Mouse (Mus musculus): Measurements from ENCODE around the gene Ssu2. TPM values are rescaled to one million over a fixed set of nuclear protein-coding genes. Genes with fewer than 3 reads are reported as not detected.

Ssu2 gene
- polyA plus RNA-seq, 1 experiment from 2014 or later: 1.5 TPM

GRCm38 (mm10) chr6:112382990-112383685 is 4.7 kb downstream of the Ssu2 start:
- Histone ChIP-seq H3K27ac (no peak overlapping the region), H3K9me3 (no peaks in the 10 kb centered on the region), H3K27me3 (no peaks in the 10 kb centered on the region), H3K36me3 (no peaks in the 10 kb centered on the region), H3K4me1 (no peaks in the 10 kb centered on the region), H3K9ac (no peak overlapping the region), H3K4me2 (replicated peaks) (no peak overlapping the region), H3K4me3 (no peak overlapping the region)
- ATAC-seq (ENCODE audit: insufficient number of reproducible peaks, insufficient read depth, low FRiP score, low TSS enrichment): 0 out of 2 replicates have a peak, but pooled peaks have one; percentile 11
- WGBS: 81% methylated on average over 8 of the region's 8 CpGs

- no peak overlapping the region for H3K4me3 ChIP-seq
These were observed 8.8 kb downstream of the Ssu2 start for GRCm38 (mm10) chr6:112379054-112379453.

DNA sequence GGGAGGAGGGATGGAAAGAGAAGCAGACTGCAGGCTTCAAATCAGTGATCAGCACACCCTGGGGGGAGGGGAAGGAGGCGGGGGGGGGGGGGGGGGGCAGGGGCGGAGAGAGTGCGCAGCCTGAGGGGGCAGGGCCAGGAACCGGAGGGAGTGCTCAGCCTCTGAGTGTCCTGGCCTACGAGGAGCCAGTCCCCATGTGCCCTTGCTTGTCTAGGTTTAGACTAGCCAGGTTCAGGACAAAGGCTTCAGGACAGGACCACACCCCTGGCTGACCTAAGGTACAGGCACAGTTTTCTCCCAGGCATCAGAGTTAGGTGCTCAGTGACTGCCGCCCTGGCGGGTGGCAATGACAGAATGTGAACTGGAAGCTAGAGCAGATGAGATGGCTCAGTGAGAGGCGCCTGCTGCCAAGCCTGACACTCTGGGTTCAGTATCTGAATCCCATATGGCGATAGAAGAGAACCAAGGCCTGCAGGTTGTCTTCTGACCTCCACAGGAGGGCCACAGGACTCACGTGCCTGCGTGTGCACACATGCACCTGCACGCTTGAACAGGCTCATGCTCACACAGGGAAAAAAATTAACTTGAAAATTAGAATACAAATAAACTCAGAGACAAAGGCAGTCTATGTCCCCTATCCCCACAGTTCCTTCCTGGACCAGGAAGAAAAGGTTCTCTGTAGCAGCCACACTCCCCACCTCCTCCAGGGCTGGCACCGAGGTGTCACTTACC is 12.0 kb downstream of the Ssu2 start:
- no peak for ATAC-seq (ENCODE audit: insufficient number of reproducible peaks, insufficient read depth, low FRiP score, low TSS enrichment)
- Histone ChIP-seq H3K4me1 (no peaks in the 10 kb centered on the region), H3K4me3 (no peak overlapping the region), H3K4me2 (replicated peaks) (no peak overlapping the region), H3K36me3 (no peaks in the 10 kb centered on the region), H3K27ac (no peak overlapping the region), H3K27me3 (no peaks in the 10 kb centered on the region), H3K9me3 (no peaks in the 10 kb centered on the region), H3K9ac (no peak overlapping the region)
- WGBS: 55% methylated on average over 10 of the region's 13 CpGs

More at GRCm38 (mm10) chr6:112379054-112379453, 8.8 kb downstream of the Ssu2 start:
- 95% methylated on average over 9 of the region's 9 CpGs for WGBS
- no peaks in the 10 kb centered on the region for H3K27me3 ChIP-seq
- no peak overlapping the region for H3K4me2 ChIP-seq (replicated peaks)
- no peak overlapping the region for H3K9ac ChIP-seq
- H3K9me3 ChIP-seq: no peaks in the 10 kb centered on the region
- H3K27ac ChIP-seq: no peak overlapping the region
- H3K4me1 ChIP-seq: no peaks in the 10 kb centered on the region
- no peak for ATAC-seq (ENCODE audit: insufficient number of reproducible peaks, insufficient read depth, low FRiP score, low TSS enrichment)
- H3K36me3 ChIP-seq: no peaks in the 10 kb centered on the region

DNA sequence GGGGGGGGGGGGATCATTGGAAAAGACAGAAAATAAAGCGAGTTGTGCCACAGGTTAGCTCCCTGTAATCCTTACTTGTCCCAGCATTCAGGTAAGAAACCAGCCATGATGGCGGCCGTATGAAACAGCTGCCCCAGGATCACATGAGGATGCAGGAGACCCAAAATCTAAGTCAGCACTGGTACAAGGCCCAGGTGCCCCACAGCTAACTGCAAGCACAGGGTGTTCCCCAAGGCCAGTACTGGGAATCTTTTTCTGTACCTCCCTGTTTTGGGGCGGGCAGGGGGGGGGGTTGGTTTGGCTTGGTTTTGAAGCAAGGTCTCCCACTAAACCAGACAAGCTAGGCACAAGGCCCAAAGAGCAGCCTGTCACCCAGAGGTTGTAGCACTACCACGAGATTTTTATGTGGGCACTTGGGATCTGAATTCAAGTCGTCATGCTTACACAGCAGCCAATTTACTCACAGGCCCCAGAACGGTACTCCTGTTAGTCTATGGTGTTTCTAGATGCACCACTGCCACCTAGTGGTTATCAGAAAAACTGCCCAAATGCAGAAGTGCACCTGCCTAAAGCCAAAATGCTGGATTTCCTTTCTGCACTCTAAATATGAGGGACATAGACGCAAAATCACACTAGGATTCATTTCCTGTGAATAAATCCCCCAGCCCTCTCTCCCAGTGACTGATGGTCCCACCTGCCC is 13.8 kb downstream of the Ssu2 start:
- Histone ChIP-seq H3K9me3 (no peaks in the 10 kb centered on the region), H3K4me1 (no peaks in the 10 kb centered on the region), H3K4me3 (no peak overlapping the region), H3K9ac (no peak overlapping the region), H3K27me3 (no peaks in the 10 kb centered on the region), H3K4me2 (replicated peaks) (no peak overlapping the region), H3K36me3 (no peaks in the 10 kb centered on the region), H3K27ac (no peak overlapping the region)
- 43% methylated on average over 8 of the region's 8 CpGs for WGBS
- no peak for ATAC-seq (ENCODE audit: insufficient number of reproducible peaks, insufficient read depth, low FRiP score, low TSS enrichment)

DNA sequence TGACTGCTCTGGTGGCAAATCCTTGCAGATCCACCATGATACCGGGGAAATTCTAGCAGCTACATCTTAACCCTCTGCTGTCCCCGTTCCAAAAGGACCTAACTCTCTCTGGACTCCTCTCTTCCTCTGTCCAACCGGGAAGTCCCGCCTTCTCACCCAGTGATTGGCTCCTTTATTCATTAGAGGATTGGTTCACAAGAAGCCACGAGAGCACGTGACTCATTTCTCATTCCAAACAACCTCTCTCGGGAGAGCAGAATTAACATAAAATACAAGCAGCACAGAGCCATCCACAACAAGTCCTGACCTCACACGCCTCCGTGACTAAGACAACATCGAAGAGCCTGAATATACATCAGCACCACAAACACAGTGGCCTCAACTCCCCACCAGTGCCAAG is 22.5 kb downstream of the Ssu2 start:
- Histone ChIP-seq H3K9me3 (no peaks in the 10 kb centered on the region), H3K4me2 (replicated peaks) (no peak overlapping the region), H3K4me1 (no peaks in the 10 kb centered on the region), H3K4me3 (no peak overlapping the region), H3K9ac (no peak overlapping the region), H3K36me3 (no peaks in the 10 kb centered on the region), H3K27me3 (no peaks in the 10 kb centered on the region), H3K27ac (no peak overlapping the region)
- ATAC-seq (ENCODE audit: insufficient number of reproducible peaks, insufficient read depth, low FRiP score, low TSS enrichment): no peak
- 84% methylated on average over 10 of the region's 10 CpGs for WGBS

DNA sequence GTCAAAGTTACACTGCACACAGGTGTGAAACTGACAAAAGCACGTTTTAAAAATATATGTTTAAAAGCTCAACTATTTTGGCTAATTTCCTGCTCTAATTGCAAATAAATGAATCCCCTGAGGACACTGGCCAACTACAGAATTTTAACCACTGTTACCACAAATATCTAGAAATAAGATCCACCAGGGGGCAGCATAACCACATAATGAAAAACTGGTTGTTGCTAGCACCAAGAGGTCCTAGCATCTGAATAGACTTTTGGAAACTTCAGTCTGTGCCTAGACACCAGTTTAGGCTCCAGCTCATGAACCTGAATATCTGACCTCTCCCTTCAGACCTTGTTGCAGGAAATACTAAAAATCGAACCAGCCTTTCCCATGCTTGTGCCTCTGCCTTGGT is 23.2 kb downstream of the Ssu2 start:
- H3K27me3 ChIP-seq: no peaks in the 10 kb centered on the region
- no peaks in the 10 kb centered on the region for H3K9me3 ChIP-seq
- H3K4me3 ChIP-seq: no peak overlapping the region
- no peaks in the 10 kb centered on the region for H3K4me1 ChIP-seq
- no peaks in the 10 kb centered on the region for H3K36me3 ChIP-seq
- ATAC-seq (ENCODE audit: insufficient number of reproducible peaks, insufficient read depth, low FRiP score, low TSS enrichment): no peak
- WGBS: 42% methylated on average over 2 of the region's 2 CpGs
- H3K27ac ChIP-seq: no peak overlapping the region
- no peak overlapping the region for H3K9ac ChIP-seq
- no peak overlapping the region for H3K4me2 ChIP-seq (replicated peaks)

DNA sequence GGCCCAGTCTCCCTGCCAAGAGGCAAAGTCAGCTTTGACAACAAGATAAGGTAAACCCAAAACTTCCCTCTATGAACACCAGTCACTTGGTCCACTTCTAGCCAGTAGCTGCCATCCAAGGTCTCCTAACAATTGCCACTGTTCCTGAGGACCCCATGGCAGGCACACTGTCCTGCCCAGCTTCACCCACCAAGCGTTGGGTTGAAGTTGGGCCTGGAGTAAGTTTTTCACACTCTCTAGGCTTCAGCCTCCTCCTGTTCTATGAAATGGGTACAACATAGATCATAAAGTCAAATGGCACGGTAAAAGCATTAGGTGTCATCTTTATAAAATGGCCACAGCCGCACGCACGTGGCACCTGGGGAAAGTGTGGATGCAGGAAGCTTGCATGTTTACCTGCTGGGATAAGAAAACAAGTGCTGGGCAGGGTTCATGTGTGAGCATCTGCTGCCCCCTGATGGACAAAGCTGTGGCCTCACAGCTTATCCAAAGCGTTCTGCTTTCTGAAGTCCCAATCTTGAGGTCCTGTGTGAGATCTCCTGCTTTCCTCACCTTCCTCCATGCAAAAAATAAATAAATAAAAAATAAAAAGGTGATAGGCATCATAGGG is 25.4 kb downstream of the Ssu2 start:
- H3K9me3 ChIP-seq: no peaks in the 10 kb centered on the region
- H3K4me1 ChIP-seq: no peaks in the 10 kb centered on the region
- H3K36me3 ChIP-seq: no peaks in the 10 kb centered on the region
- H3K9ac ChIP-seq: no peak overlapping the region
- no peaks in the 10 kb centered on the region for H3K27me3 ChIP-seq
- WGBS: 42% methylated on average over 6 of the region's 6 CpGs
- no peak overlapping the region for H3K4me3 ChIP-seq
- H3K27ac ChIP-seq: no peak overlapping the region
- peak; percentile 45; the same call in 1 of the 2 replicates for ATAC-seq (ENCODE audit: insufficient number of reproducible peaks, insufficient read depth, low FRiP score, low TSS enrichment)
- H3K4me2 ChIP-seq (replicated peaks): no peak overlapping the region

- H3K9ac ChIP-seq: no peak overlapping the region
- no peak overlapping the region for H3K4me3 ChIP-seq
- WGBS: 79% methylated on average over 8 of the region's 8 CpGs
- no peaks in the 10 kb centered on the region for H3K9me3 ChIP-seq
- H3K4me2 ChIP-seq (replicated peaks): no peak overlapping the region
- 0 out of 2 replicates have a peak, but pooled peaks have one; percentile 18 for ATAC-seq (ENCODE audit: insufficient number of reproducible peaks, insufficient read depth, low FRiP score, low TSS enrichment)
- H3K27ac ChIP-seq: no peak overlapping the region
- no peaks in the 10 kb centered on the region for H3K4me1 ChIP-seq
- H3K36me3 ChIP-seq: no peaks in the 10 kb centered on the region
- H3K27me3 ChIP-seq: no peaks in the 10 kb centered on the region
These were observed 27.1 kb downstream of the Ssu2 start for GRCm38 (mm10) chr6:112360676-112361075.

DNA sequence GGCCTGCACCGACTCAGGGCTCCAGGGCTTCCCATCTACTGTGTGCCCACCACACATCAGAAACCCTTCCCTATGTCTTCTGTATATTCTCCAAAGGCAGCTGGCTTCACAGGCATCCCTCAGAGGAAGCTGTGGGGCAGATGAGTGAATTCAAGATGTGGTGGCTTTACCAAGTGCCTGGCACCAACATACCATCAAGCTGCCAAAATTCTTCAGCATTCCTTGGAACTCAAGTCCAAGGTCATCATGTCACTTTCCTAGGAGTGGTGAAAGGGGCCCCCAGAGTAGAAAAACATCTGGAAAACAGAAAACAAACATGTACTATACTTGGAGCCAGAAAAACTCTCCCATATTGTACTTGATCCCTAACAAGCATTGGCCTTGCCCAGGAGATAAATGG is 28.5 kb downstream of the Ssu2 start:
- Histone ChIP-seq H3K27ac (no peak overlapping the region), H3K4me3 (no peak overlapping the region)
- ATAC-seq (ENCODE audit: insufficient number of reproducible peaks, insufficient read depth, low FRiP score, low TSS enrichment): no peak

DNA sequence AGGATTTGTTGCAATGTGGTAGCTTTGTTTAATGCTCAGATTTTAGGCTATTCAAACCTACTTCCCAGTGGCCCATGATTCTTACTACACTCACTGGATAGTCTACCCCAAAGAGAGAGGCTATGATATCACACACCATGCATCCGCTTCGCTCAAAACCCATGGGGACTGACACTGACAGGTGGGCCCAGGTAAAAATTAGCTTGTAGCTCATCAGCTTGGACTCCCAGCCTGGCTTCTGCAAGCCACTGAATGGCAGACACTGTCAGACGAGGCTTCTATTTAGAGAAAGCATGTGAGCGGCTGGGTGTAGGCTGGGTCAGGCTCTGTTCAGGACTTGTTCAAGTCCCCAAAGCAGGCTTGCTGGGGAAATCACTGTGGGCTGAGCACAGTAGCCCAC is 37.4 kb downstream of the Ssu2 start:
- Histone ChIP-seq H3K36me3 (no peaks in the 10 kb centered on the region), H3K4me2 (replicated peaks) (no peak overlapping the region), H3K9ac (no peak overlapping the region), H3K9me3 (no peaks in the 10 kb centered on the region), H3K4me3 (no peak overlapping the region), H3K27ac (no peak overlapping the region), H3K27me3 (no peaks in the 10 kb centered on the region), H3K4me1 (no peaks in the 10 kb centered on the region)
- 90% methylated on average over 4 of the region's 4 CpGs for WGBS
- no peak for ATAC-seq (ENCODE audit: insufficient number of reproducible peaks, insufficient read depth, low FRiP score, low TSS enrichment)

More for the DNA sequence above, 28.5 kb downstream of the Ssu2 start:
- H3K27me3 ChIP-seq: no peaks in the 10 kb centered on the region
- no peaks in the 10 kb centered on the region for H3K36me3 ChIP-seq
- no peak overlapping the region for H3K9ac ChIP-seq
- no peaks in the 10 kb centered on the region for H3K9me3 ChIP-seq
- no peaks in the 10 kb centered on the region for H3K4me1 ChIP-seq
- no peak overlapping the region for H3K4me2 ChIP-seq (replicated peaks)
- WGBS: 91% methylated on average over 1 of the region's 1 CpGs

- Histone ChIP-seq H3K9ac (no peak overlapping the region), H3K4me3 (no peak overlapping the region), H3K27ac (no peak overlapping the region), H3K36me3 (no peaks in the 10 kb centered on the region), H3K9me3 (no peaks in the 10 kb centered on the region), H3K27me3 (no peaks in the 10 kb centered on the region), H3K4me1 (no peaks in the 10 kb centered on the region), H3K4me2 (replicated peaks) (no peak overlapping the region)
- ATAC-seq (ENCODE audit: insufficient number of reproducible peaks, insufficient read depth, low FRiP score, low TSS enrichment): no peak
- WGBS: 80% methylated on average over 4 of the region's 4 CpGs
These were observed 48.8 kb downstream of the Ssu2 start for GRCm38 (mm10) chr6:112339016-112339415.
